Mouse (Mus musculus): ENCODE results near the gene Tfec. TPM values are rescaled to one million over a fixed set of nuclear protein-coding genes. Genes with fewer than 3 reads are reported as not detected.

Tfec gene
- total RNA-seq, 1 experiment from 2014 or later = 0.70 TPM

DNA sequence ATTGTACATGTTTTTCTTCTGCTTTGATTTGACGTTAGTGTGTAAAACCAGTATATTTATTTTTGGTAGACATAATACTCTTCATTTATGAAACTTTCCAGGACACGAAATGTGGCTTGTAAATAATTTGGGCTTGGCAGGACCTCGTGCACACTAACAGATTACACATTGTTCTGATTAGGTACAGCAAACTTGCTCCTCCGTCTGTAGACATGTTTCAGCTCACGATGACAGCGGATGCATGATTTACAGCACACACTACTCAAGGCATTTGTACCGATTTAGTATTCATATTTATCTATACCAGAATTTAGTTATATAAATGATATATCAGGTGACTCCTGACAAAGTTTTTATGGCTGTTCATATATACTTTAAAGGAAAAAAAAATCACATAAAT lies 104.2 kb downstream of the Tfec start:
- no peak for DNase-seq

DNA sequence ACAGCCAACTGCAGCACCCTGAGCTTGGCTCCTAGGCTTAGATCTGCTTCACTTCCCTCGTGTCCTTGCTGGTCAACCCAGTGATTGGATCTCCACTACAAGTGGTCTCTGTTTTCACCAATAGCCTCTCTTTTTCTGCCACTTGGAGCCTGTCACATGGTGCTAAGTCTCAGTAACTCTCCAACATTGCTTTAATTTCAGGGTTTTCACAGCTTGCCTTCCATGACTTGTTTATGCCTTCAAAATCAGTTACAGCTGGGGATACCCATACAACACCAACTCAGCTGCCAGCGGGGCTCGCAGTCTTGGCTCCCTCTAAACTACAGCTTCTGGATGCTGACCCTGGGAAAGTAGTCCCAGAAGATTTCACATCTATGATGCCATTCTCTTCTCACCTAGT lies 113.1 kb downstream of the Tfec start:
- no peak for DNase-seq

Other genes starting within 250 kb of the Tfec start
- gene Tes, start 166.7 kb upstream of the Tfec start, total RNA-seq (2021) = 8.7 and 11.1 TPM in 2 replicates

All from adrenal gland, postnatal 25 days (tissue).